Comparison of ENCODE assay signal across 5 mouse cellular contexts in the genomic region with DNA sequence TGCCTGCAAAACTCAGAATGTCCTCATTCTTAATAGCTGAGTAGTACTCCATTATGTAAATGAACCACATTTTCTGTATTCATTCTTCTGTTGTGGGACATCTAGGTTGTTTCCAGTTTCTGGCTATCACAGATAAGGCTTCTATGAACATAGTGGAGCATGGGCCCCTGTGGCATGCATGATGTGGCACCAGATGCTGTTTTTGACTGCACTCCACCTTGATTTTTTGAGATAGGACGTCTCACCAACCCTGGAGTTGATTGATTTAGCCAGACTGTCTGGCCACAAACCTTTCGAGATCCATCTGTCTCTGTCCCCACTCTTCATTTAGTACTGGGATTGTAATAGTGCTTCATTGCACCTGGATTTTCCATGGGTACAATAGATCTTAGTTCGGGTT.
DNase-seq lines count a peak whose midpoint lies in the region; ATAC-seq and TF ChIP-seq lines count a peak whose summit lies in the region.
"Not testable (repeated sequence)": the region's sequence is repeated elsewhere in the genome, so short reads cannot be mapped to it uniquely, and the experiment has no call there.

No protein-coding gene starts in this region.

- H3K9ac ChIP-seq in liver, embryonic 13.5 days; liver, embryonic 15.5 days; liver, postnatal 0 days (replicated peaks): not testable (repeated sequence)

- not testable (repeated sequence) for TF ChIP-seq CTCF in liver, postnatal 0 days (IDR thresholded peaks at IDR 0.05; ENCODE audit: low read depth)

- not testable (repeated sequence) for TF ChIP-seq EP300 in liver, postnatal 0 days (IDR thresholded peaks at IDR 0.05; ENCODE audit: low read depth)

- not testable (repeated sequence) for H3K4me2 ChIP-seq in liver, embryonic 13.5 days; liver, embryonic 15.5 days; liver, postnatal 0 days (ENCODE audit: low read depth, low read length)

- H3K4me3 ChIP-seq in liver, embryonic 13.5 days (replicated peaks); liver, embryonic 15.5 days (replicated peaks); liver, postnatal 0 days (ENCODE audit: low read depth, low read length): not testable (repeated sequence)

- H3K4me1 ChIP-seq in liver, embryonic 13.5 days (replicated peaks); liver, embryonic 15.5 days (replicated peaks); liver, postnatal 0 days (ENCODE audit: insufficient read depth): not testable (repeated sequence)

- H3K36me3 ChIP-seq in liver, embryonic 13.5 days; liver, embryonic 15.5 days (replicated peaks); liver, postnatal 0 days (replicated peaks; ENCODE audit: insufficient read depth, low read length): not testable (repeated sequence)

- peak; percentile 88 for ATAC-seq in liver, embryonic 13.5 days (ENCODE audit: low read depth)
- ATAC-seq in liver, embryonic 15.5 days (ENCODE audit: insufficient read depth) = peak; percentile 81
- 0 out of 2 replicates have a peak, but pooled peaks have one; percentile 45 for ATAC-seq in liver, postnatal 0 days

- not testable (repeated sequence) for H3K27ac ChIP-seq in liver, embryonic 13.5 days; liver, embryonic 15.5 days (replicated peaks); liver, postnatal 0 days (ENCODE audit: low read depth)

- H3K27me3 ChIP-seq in liver, embryonic 13.5 days; liver, embryonic 15.5 days; liver, postnatal 0 days (ENCODE audit: insufficient read depth, low read length): not testable (repeated sequence)

- H3K9me3 ChIP-seq in liver, embryonic 13.5 days (replicated peaks); liver, embryonic 15.5 days (replicated peaks); liver, postnatal 0 days (ENCODE audit: low read length): not testable (repeated sequence)

- DNase-seq in c-Kit-positive CD71-positive TER-119-negative erythroid progenitor cells, embryonic 14.5 days (ENCODE audit: low read depth) = peak; percentile 7
- peak; percentile 12 for DNase-seq in liver
- DNase-seq in liver, embryonic 13.5 days = peak; percentile 13
- not testable (repeated sequence) for DNase-seq in liver, postnatal 0 days

- WGBS in liver, embryonic 13.5 days (ENCODE audit: insufficient replicate concordance) = 42% methylated on average over 3 of the region's 3 CpGs
- WGBS in liver, embryonic 15.5 days (ENCODE audit: insufficient replicate concordance) = 39% methylated on average over 3 of the region's 3 CpGs
- 61% methylated on average over 3 of the region's 3 CpGs for WGBS in liver, postnatal 0 days (ENCODE audit: insufficient replicate concordance)
